Mouse (Mus musculus): ENCODE measurements around the gene Galnt9.

Gene Galnt9

GRCm38 (mm10) chr5:110540947-110541346 lies 3.2 kb upstream of the Galnt9 start:
- DNase-seq: no peak

- no peak for DNase-seq
Observed at GRCm38 (mm10) chr5:110541456-110541855, 2.7 kb upstream of the Galnt9 start.

- no peak for DNase-seq
Observed at GRCm38 (mm10) chr5:110544691-110545069, 525 bp downstream of the Galnt9 start.

- no peak for DNase-seq
Observed at GRCm38 (mm10) chr5:110545311-110545710, 1.2 kb downstream of the Galnt9 start.

GRCm38 (mm10) chr5:110546136-110546535 lies 2.0 kb downstream of the Galnt9 start:
- no peak for DNase-seq

GRCm38 (mm10) chr5:110546726-110547406 lies 2.7 kb downstream of the Galnt9 start:
- no peak for DNase-seq

GRCm38 (mm10) chr5:110548446-110548845 lies 4.3 kb downstream of the Galnt9 start:
- DNase-seq: no peak

- DNase-seq: no peak
Observed at GRCm38 (mm10) chr5:110550189-110550588, 6.0 kb downstream of the Galnt9 start.

- no peak for DNase-seq
Observed at GRCm38 (mm10) chr5:110550841-110551240, 6.7 kb downstream of the Galnt9 start.

- DNase-seq: no peak
Observed at GRCm38 (mm10) chr5:110552005-110552404, 7.8 kb downstream of the Galnt9 start.

GRCm38 (mm10) chr5:110553315-110553714 lies 9.2 kb downstream of the Galnt9 start:
- DNase-seq: no peak

- DNase-seq: no peak
Observed at GRCm38 (mm10) chr5:110555198-110555597, 11.0 kb downstream of the Galnt9 start.

- DNase-seq: peak; percentile 91
Observed at GRCm38 (mm10) chr5:110558368-110558767, 14.2 kb downstream of the Galnt9 start.

- no peak for DNase-seq
Observed at GRCm38 (mm10) chr5:110559679-110560078, 15.5 kb downstream of the Galnt9 start.

- no peak for DNase-seq
Observed at GRCm38 (mm10) chr5:110562741-110563326, 18.7 kb downstream of the Galnt9 start.

- DNase-seq: no peak
Observed at GRCm38 (mm10) chr5:110564986-110565644, 21.0 kb downstream of the Galnt9 start.

GRCm38 (mm10) chr5:110567547-110567946 lies 23.4 kb downstream of the Galnt9 start:
- DNase-seq: no peak

- DNase-seq: no peak
Observed at GRCm38 (mm10) chr5:110574888-110575287, 30.7 kb downstream of the Galnt9 start.

- DNase-seq: no peak
Observed at GRCm38 (mm10) chr5:110579296-110579695, 35.1 kb downstream of the Galnt9 start.

GRCm38 (mm10) chr5:110580569-110581239 lies 36.5 kb downstream of the Galnt9 start:
- no peak for DNase-seq

- no peak for DNase-seq
Observed at GRCm38 (mm10) chr5:110582647-110583538, 38.7 kb downstream of the Galnt9 start.

- no peak for DNase-seq
Observed at GRCm38 (mm10) chr5:110587467-110587866, 43.3 kb downstream of the Galnt9 start.

- no peak for DNase-seq
Observed at GRCm38 (mm10) chr5:110589833-110590232, 45.7 kb downstream of the Galnt9 start.
